Mouse (Mus musculus): ENCODE measurements around the gene Lrp4.

Gene Lrp4

DNA sequence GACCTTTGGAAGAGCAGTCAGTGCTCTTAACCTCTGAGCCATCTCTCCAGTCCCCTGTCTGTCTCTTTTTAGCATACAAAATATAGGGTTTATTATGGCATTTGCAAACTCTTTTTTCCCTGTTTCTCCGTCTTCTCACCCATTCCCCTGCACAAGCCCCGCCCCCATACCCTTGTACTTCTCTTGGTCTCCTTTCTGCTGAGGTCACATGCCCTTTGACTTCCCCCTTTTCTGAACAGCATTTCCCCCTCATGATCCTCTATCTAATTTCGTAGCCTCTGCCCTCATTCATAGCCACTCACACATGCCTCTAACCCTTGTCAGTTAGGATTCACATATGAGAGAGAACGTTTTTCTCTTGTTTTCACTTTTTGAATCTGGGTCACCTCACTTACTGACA lies 27.4 kb downstream of the Lrp4 start:
- CTCF ChIA-PET: no interaction called here

DNA sequence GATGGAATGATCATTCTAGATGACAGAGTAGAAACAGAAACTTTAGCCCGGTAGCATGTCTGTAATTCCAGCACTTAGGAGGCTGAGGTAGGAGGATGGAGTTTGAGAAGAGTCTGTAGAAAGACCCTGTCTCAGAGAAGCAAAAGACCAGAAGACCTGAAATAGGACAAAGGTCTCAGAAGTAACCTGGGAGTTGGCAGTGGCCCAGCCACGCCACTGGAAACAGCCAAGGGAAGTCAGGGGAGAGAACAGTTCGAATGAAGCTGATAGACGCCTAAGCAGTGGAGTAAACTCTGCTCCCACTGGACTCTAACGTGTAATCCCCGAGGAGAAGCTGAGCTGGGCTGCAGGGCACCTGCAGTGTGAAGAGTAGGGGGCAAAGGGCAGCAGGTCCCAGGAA lies 27.9 kb downstream of the Lrp4 start:
- CTCF ChIA-PET: no interaction called here

DNA sequence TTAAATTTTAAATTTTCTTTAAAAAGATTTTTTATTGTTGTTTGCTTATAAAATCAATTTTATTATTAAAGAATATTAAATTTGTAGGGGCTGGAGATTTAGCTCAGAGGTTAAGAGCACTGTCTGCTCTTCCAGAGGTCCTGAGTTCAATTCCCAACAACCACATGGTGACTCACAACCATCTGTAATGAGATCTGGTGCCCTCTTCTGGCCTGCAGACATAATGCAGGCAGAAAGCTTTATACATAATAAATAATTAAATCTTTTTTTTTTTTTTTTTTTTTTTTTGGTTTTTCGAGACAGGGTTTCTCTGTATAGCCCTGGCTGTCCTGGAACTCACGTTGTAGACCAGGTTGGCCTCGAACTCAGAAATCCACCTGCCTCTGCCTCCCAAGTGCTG lies 30.0 kb downstream of the Lrp4 start:
- CTCF ChIA-PET: interaction anchor here (0.6 kb wide), 1 partner anchor 1502 kb away, joined by 4 read pairs; no protein-coding TSS in a partner anchor

DNA sequence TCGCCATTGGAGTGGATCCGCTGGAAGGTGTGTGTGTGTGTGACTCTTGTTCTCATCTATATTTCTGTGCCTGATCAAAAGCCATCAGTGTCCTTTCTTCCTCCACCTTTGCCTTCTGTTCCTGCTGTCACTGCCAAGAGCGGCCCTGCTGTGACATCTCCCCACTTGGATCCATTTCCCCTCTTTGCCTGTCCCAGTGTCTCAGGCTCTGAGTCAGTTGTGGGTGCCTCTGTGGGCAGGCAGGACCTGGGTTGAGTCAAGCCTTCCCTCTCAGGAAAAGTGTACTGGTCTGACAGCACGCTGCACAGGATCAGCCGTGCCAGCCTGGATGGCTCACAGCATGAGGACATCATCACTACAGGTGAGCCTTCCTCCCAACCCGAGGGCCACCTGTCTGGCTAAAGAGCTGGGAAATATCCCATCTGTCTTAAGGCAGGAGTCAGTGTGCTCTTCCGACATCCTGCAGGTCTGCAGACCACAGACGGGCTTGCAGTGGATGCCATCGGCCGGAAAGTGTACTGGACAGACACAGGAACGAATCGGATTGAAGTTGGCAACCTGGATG lies 34.8 kb downstream of the Lrp4 start:
- CTCF ChIA-PET: no interaction called here

DNA sequence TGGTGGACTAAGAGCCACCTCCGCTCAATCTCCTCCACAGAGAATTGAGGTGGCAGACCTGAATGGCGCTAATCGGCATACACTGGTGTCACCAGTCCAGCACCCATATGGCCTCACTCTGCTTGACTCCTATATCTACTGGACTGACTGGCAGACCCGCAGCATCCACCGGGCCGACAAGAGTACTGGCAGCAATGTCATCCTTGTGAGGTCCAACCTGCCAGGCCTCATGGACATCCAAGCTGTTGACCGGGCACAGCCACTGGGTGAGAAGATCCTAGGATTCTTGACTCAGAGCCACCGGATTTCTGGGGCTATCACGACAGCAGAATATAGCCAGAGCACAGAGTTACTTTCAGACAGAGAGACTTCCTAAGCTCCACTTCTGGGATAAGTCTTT lies 36.7 kb downstream of the Lrp4 start:
- CTCF ChIA-PET: no interaction called here

DNA sequence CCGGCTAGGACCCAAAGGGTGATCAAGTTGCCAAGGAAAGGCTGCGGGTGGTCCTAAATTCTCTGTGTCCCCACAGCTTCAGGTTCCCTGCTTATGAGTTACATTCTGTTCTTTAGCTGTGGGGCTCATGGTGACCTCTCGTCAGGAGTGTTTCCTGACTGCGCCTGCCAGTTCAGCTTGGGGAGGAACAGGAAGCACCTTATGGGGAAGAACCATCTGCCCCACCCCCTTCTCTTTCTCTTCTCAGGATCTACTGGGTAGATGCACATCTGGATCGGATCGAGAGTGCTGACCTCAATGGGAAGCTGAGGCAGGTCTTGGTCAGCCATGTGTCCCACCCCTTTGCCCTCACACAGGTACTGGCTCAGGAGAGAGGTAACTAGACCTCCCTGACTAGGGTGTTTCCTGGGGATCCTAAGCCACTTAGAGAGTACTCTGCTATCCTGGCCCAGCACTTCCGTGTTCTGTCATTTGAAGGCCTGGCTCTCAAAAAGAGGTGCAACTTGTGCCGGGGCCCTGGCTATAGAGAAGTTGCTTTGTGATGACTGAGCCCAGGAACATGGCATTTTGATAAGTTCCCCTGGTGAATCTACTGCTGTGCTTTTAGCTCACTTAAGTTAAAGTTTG lies 40.9 kb downstream of the Lrp4 start:
- CTCF ChIA-PET: interaction anchor here (0.6 kb wide), 1 partner anchor 39 kb away, joined by 3 read pairs; no protein-coding TSS in a partner anchor

DNA sequence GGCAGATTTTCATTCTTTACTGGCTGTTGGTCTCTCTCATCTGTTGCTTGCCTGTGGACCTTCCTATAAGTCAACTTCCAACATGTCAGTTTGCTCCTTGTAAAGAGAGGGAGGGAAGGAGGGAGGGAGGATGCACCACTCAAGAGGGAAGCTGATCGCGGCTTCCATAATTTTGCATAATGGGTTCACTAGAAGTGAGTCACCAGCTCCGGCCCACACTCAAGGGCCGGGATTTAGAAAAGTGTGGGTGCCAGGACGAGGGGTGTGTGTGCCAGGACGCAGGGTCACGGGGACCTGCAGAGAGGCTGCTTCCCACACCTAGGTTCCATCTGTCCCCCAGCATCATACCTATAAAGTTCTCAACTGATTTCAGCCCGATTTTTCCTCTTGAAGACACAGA lies 50.8 kb downstream of the Lrp4 start:
- CTCF ChIA-PET: no interaction called here

DNA sequence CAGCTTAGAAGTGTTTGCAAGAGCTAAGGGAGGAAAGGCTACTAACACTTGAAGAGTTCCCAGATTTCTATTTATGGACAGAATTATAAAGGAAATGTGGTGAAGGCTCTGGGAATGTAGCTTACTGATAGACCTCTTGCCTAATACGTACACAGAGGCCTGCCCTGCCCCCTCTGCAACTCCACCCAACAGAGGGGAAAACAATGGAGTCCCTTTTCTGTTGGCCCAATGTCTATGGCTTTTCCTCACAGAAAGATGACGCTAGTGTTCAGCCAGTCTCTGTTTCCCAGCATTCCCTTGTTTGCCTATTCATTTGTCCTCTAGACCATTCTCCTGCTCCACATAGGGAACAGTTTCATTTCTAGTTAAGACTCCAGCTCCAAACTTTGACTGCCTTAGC lies 59.9 kb downstream of the Lrp4 start:
- CTCF ChIA-PET: no interaction called here

DNA sequence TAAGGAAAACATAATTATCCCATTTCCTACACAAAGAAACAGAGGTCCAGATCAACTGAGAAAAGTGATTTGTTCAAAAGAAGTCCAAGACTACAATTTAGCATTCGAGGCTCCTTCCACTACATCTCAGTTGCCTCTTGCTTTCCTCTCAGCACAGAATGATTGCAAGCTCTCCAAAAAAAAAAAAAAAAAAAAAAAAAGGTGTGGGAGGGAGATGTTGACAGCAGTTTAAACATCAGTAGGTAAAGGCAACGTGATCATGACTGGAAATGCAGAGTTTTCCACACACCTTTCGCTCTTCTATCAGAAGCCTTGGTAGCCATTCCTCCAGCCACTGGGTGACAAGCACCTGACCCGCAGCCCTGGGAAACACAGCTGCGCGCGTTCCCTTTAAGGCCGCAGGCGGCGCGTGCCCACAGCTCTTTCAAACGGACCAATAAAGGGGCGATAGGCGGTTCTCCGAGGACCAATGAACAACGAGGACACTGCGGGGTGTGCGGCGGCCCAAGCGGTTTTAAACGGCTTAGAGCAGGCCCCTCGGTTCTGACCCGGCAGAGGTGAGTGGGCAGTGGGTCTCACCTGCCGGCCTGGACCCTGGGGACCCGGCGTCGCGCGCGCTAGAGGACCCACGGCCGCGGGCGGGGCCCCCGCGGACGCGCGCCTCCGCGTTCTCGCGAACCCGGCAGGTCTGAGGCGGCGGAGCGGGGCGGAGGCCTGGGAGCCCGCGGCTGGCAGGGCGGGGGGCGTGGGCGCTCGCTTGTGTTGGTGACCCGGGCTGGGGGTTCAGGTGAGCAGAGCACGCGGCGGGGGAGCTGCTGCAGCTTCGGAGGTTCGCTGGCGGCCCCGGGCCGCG lies 69.2 kb downstream of the Lrp4 start, which contains the start of gene Ckap5:
Ckap5 (plus strand) TSS at position 469 of the 853 bp plus-strand sequence.
- CTCF ChIA-PET: interaction anchor here (0.6 to 1.3 kb wide), 3 partner anchors 11 to 56 kb away, joined by 3 to 5 read pairs (median 3); no protein-coding TSS in a partner anchor

DNA sequence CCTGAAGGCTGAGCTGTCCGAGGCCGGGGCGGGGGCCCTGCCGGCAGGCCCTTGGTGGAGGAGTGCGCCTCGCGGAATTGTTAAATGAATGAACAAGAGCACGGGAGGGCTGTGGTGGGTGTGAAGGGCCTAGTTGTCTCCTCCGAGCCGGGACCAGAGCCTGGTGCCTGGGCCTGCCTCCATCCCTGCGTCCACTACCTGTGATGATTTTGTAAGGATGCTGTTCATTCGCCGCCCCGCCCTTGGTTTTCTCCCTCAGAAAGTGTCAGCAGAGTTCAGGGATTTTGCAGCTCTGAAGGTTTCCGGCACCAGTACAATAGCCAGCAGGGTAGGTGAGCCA lies 69.8 kb downstream of the Lrp4 start:
- CTCF ChIA-PET: interaction anchor here (1.3 kb wide), 1 partner anchor 11 kb away, joined by 3 read pairs; no protein-coding TSS in a partner anchor

DNA sequence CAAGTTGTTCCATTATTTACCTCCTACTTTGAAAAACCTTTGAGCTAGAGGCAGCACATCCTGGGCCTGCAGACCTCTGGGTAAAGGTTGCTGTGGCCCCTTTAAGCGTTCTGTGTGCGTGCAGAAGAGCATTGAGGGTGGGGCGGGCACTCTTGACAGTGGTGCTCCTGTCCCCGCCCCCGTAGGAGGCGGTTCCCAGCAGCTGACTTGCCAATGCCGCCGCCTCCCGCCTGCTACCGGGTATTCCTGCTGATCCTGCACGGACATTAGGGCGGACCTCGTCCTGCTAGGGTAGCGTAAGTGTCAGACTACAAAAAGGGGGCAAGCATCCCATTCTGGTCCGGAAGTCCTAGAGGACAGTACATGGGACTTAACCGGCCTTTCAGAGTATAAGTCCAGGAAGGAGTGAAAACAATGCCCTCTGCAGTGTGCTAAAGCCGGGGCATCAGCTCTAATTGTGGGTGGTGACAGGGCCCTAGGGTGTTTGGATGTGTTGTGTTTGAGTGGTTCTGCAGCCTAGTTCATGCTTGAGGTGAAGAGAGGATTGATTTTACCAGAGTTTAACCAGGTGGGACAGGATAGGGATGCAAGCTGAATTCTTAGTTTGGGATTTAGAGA lies 80.4 kb downstream of the Lrp4 start:
- CTCF ChIA-PET: interaction anchor here (0.7 to 1.0 kb wide), 3 partner anchors 11 to 559 kb away, joined by 3 to 6 read pairs (median 3); partner anchors contain the start of gene Ckap5

Measured in spleen, embryonic (tissue).